Mouse (Mus musculus) neutrophil, adult 65 days (primary cell): ENCODE results near the gene Sec16b. TPM values are rescaled to one million over a fixed set of nuclear protein-coding genes. Genes with fewer than 3 reads are reported as not detected.

ENCODE experiments used
- total RNA-seq: library from RNA; stranded (reverse); gene quantifications from 2 replicates; pipeline ENCODE4 v1.2.4, GENCODE M21; 2023

Sec16b gene
- total RNA-seq: 0.16 and 0.54 TPM in 2 replicates

GRCm38 (mm10) chr1:157506522-157506921 is at the start of gene Sec16b:
TSS of gene Sec16b (plus strand) at chr1:157506728.

DNA sequence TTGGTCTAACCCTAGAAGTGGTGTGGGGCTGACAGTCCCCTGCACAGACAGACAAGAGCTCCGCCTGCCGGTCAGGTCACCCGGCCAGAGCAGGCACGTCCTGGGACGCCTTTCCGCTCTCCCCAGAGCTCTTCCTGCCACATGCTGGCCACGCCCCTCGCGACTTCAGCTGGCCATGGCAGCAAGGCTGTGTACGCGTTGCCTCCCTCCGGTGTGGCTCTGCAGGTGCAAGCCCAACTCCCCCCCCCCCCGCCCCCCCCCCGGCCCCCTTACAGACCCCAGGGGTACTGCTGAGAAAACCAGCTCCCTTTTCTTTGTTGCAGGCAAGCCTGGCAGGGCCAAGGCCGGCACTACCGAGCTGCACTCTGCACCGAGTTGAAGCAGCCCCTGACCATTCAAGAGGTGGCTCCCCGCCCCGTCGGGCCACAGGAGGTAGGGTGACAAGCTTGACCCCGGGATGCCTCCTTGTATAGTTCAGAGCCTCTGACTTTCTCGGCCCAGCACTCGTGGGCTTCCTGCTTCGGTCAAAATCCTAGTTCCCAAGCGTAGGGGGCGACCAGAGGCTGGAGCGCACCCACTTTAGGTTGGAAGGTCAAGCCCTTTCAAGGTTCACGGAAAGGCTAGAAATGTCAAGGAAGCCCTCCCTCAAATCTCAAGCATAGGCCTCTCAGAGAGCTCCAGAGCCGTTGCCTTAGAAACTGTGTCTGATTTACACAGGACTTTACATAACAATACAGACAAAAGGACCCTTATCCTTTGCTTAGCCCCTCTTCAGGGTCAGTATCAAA is 47.9 kb upstream of the Sec16b start, which contains the start of gene Cryzl2:
Cryzl2 (plus strand) TSS at position 157 of the 788 bp plus-strand sequence.

Other genes with a start within 250 kb of the Sec16b start
- 1.3 and 1.4 TPM in 2 replicates for gene Rasal2, start 94.1 kb upstream of the Sec16b start, total RNA-seq
- 2.6 and 3.9 TPM in 2 replicates for gene Cryzl2, start 48.2 kb upstream of the Sec16b start, total RNA-seq